Mouse (Mus musculus): Measurements from ENCODE around the gene Zfp518b.

- TF ChIP-seq TAL1 (IDR thresholded peaks at IDR 0.05; ENCODE audit: low read length) (no peak), GATA1 (IDR thresholded peaks at IDR 0.05; ENCODE audit: low read length) (no peak)
Observed at GRCm38 (mm10) chr5:38698466-38698865, 13.8 kb upstream of the Zfp518b start.

Measured in erythroblast, embryonic 14.5 days (primary cell).